Comparison of ENCODE assay signal across 10 mouse cellular contexts in the genomic region with DNA sequence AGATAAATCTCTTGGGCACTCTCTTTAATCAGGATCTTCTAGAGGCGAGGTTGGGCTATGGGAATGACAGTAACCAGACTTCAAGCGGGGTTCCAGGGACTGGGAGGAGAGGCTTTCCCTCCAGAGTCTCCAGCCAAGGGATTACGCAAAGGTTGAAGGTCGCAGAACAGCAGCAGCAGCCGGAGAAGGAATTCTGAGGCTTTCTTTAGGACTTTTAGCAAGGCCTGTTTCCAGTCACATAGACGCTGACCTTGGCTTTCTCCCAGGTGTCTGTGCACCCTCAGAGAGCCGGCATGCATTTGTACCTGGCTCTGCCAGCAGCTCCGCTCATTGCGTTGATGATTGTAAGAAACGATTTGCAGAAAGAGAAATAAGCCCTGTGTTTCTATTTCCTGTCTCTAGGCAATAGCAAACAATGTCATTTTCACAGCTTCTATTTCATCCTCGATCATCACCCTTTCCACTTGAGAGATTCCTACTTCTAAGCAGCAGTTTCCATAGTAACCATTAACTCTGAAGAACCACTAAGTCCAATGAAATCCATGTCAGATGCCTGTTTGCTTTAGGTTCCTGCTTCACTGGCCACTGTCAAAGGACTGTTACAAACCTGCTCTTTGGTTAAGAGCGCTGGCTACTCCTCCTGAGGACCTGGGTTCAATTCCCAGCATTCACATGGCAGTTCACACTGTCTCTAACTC.
DNase-seq lines count a peak whose midpoint lies in the region; ATAC-seq and TF ChIP-seq lines count a peak whose summit lies in the region.
"Had no signal": no experiment of that assay in that cellular context is flagged by ENCODE, and none has a peak within 500 bp of the region (broad histone marks: within the 10 kb centered on the region; RNA-seq: fewer than 3 reads in every experiment).

No protein-coding gene starts in this region.

- TF ChIP-seq CTCF in cerebellum, adult 2 months (IDR thresholded peaks at IDR 0.05; ENCODE audit: borderline replicate concordance, insufficient read depth, low read depth, low read length): no peak

- H3K4me3 ChIP-seq in cerebellum, adult 2 months (replicated peaks; ENCODE audit: insufficient read depth, low read depth, low read length): no peak overlapping the region
- H3K4me3 ChIP-seq: erythroblast, embryonic 14.5 days; liver, embryonic 15.5 days had no signal

- TF ChIP-seq POLR2A in cerebellum, adult 2 months (IDR thresholded peaks at IDR 0.05; ENCODE audit: borderline replicate concordance, insufficient read depth, low read length): no peak

- no peak for ATAC-seq in megakaryocyte progenitor cell, adult 5-6 weeks (replicated peaks; ENCODE audit: poor library complexity)

- intact Hi-C loops in heart, postnatal 14 days (cut with DNase I): no loop called here

- no peaks in the 10 kb centered on the region for H3K27me3 ChIP-seq in cerebellum, adult 2 months (ENCODE audit: control insufficient read depth, insufficient read depth, low read length)
- H3K27me3 ChIP-seq: liver, embryonic 15.5 days had no signal

- no peak overlapping the region for H3K27ac ChIP-seq in cerebellum, adult 2 months (ENCODE audit: insufficient read depth, low read length)
- H3K27ac ChIP-seq: liver, embryonic 15.5 days had no signal

- 19% methylated on average over 12 of the region's 12 CpGs for WGBS in cerebellum, adult 2 months

- peak; percentile 9 to 10 for DNase-seq in layer of hippocampus, postnatal 14 days (ENCODE audit: low spot score in 2 of 2)
- no peak for DNase-seq in layer of hippocampus, postnatal 25 days (ENCODE audit: extremely low spot score in 1 of 2, low spot score in 1 of 2)
- peak; percentile 57 to 61 for DNase-seq in adrenal gland, postnatal 36 days
- peak; percentile 55 to 59 for DNase-seq in heart, postnatal 14 days
- DNase-seq in lung, adult 18-20 months: peak; percentile 22 to 49
- peak; percentile 21 for DNase-seq in skeletal muscle tissue, adult 2 months (ENCODE audit: low read depth, low spot score)
- no peak for DNase-seq in cerebellum, adult 2 months

- H3K4me1 ChIP-seq in cerebellum, adult 2 months (ENCODE audit: control insufficient read depth, insufficient read depth, low read length): no peaks in the 10 kb centered on the region
- H3K4me1 ChIP-seq: liver, embryonic 15.5 days had no signal

Comparison
In these comparisons a context has a peak if more than half of its experiments do, and no peak if none do; other contexts are left out.
1. DNase-seq: peak in layer of hippocampus, postnatal 14 days (2 of 2), adrenal gland, postnatal 36 days (2 of 2), heart, postnatal 14 days (2 of 2), lung, adult 18-20 months (2 of 2) and skeletal muscle tissue, adult 2 months (single experiment); none in layer of hippocampus, postnatal 25 days (0 of 2) and cerebellum, adult 2 months (0 of 2).